Mouse (Mus musculus) spleen, postnatal 36 days (tissue): ENCODE data around the gene Ercc2.

Experiments
- DNase-seq, 2 experiments: peaks; one replicate each; pipeline ENCODE4 v3.0.0; 2022; ENCODE audit warnings: low spot score in 2 of 2, mixed read lengths in 1 of 2

Ercc2 gene

GRCm38 (mm10) chr7:19381377-19382165, at the start of gene Ercc2:
TSS of gene Ercc2 (plus strand) at chr7:19382010.
- DNase-seq = peak; percentile 99 to 100

GRCm38 (mm10) chr7:19332709-19333352, 49.0 kb upstream of the Ercc2 start:
- peak; percentile 77 to 78 for DNase-seq

- peak in 1 of 2 experiments; percentile 45 for DNase-seq
These were observed 46.2 kb upstream of the Ercc2 start for GRCm38 (mm10) chr7:19335583-19335982.

- DNase-seq = no peak
These were observed 44.7 kb upstream of the Ercc2 start for GRCm38 (mm10) chr7:19337122-19337521.

GRCm38 (mm10) chr7:19338060-19338459, 43.8 kb upstream of the Ercc2 start:
- DNase-seq = no peak

- DNase-seq = no peak
These were observed 43.2 kb upstream of the Ercc2 start for GRCm38 (mm10) chr7:19338596-19338995.

- DNase-seq = no peak
These were observed 40.6 kb upstream of the Ercc2 start for GRCm38 (mm10) chr7:19341250-19341649.

GRCm38 (mm10) chr7:19341761-19342409, 39.9 kb upstream of the Ercc2 start:
- no peak for DNase-seq

GRCm38 (mm10) chr7:19342481-19343027, 39.3 kb upstream of the Ercc2 start:
- DNase-seq = peak; percentile 53 to 76

GRCm38 (mm10) chr7:19343210-19343808, 38.5 kb upstream of the Ercc2 start:
- DNase-seq = peak; percentile 59 to 69

GRCm38 (mm10) chr7:19344237-19344847, 37.5 kb upstream of the Ercc2 start, which contains the start of gene Ercc1:
TSS of gene Ercc1 (plus strand) at chr7:19344778.
- DNase-seq = no peak

- DNase-seq = peak; percentile 98 to 99
These were observed 36.8 kb upstream of the Ercc2 start for GRCm38 (mm10) chr7:19344938-19345471.

GRCm38 (mm10) chr7:19349188-19349915, 32.5 kb upstream of the Ercc2 start:
- DNase-seq = no peak

GRCm38 (mm10) chr7:19350221-19350620, 31.6 kb upstream of the Ercc2 start:
- no peak for DNase-seq

GRCm38 (mm10) chr7:19354991-19355390, 26.8 kb upstream of the Ercc2 start:
- DNase-seq = no peak

- DNase-seq = no peak
These were observed 25.5 kb upstream of the Ercc2 start for GRCm38 (mm10) chr7:19356311-19356710.

- DNase-seq = no peak
These were observed 24.1 kb upstream of the Ercc2 start for GRCm38 (mm10) chr7:19357381-19358375.

GRCm38 (mm10) chr7:19358634-19359033, 23.2 kb upstream of the Ercc2 start:
- DNase-seq = no peak

GRCm38 (mm10) chr7:19359299-19359891, 22.4 kb upstream of the Ercc2 start, which contains the start of the genes Cd3eap and Ppp1r13l:
TSS of gene Cd3eap (minus strand) at chr7:19359483.
TSS of gene Ppp1r13l (plus strand) at chr7:19359749.
- DNase-seq = peak; percentile 76 to 78
